Mouse (Mus musculus) adrenal gland, postnatal 25 days (tissue): ENCODE results near the gene Park7. TPM values are rescaled to one million over a fixed set of nuclear protein-coding genes. Genes with fewer than 3 reads are reported as not detected.
"Not testable (repeated sequence)": the region's sequence is repeated elsewhere in the genome, so short reads cannot be mapped to it uniquely, and the experiment has no call there.

Source experiments
- DNase-seq: peaks from one replicate; pipeline ENCODE4 v3.0.0; 2021; ENCODE audit warnings: mixed read lengths
- total RNA-seq: library from RNA; stranded (reverse); gene quantifications from 2 replicates; pipeline ENCODE4 v1.2.3, GENCODE M21; 2021

The Park7 gene
- total RNA-seq, 1 experiment from 2014 or later: 290 TPM

DNA sequence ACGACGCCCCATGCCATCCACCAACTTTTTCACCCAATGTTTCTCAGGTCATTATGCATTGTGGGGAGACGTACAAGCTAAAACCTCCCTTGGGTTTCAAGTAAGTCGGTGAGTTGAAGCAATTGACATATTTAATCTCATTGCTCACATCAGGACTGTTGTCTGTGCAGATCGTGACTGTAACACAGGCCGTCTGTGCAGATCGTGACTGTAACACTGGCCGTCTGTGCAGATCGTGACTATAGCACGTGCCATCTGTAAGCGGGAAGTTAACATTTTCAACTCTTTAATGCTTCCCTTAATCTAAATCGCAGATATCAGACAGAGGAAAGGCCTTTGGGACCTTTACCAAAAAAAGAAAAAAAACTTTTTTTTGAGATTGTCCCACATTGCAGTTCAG, 494 bp downstream of the Park7 start:
- DNase-seq: no peak

DNA sequence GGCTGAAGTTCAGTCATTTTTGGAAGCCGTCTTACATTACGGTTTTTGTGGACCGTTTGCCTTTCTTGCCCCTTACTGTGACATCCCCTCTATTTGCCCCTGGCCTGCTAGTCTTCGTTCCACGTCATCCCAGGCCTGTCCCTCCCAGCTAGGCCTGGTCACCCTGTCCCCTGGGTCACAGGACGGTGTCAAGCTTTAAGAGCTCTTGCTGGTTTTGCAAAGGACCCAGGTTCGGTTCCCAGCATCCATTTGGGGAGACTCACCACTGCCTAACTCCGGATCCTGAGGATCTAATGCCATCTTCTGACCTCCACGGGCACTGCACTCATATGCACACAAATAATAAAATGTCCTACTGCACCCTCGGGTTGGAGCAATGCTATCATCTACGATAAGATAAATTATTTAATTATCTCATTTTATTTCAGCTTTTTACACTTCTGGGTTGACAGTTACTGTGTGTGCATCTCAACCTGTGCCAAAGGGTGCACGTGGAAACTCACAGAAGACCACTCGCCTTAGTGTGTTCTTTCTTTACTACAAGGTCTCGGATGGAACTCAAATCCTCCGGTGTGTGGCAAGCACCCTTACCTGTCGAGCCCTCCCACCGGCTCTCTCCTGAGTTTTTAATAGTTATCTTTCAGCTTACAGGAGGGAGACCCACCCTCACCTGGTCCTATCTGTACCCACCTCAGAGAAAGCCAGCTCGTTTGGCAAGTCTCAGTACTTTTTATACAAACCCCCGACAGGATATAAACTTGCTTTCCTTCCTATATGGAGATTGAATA, 3.9 kb downstream of the Park7 start:
- DNase-seq: no peak

DNA sequence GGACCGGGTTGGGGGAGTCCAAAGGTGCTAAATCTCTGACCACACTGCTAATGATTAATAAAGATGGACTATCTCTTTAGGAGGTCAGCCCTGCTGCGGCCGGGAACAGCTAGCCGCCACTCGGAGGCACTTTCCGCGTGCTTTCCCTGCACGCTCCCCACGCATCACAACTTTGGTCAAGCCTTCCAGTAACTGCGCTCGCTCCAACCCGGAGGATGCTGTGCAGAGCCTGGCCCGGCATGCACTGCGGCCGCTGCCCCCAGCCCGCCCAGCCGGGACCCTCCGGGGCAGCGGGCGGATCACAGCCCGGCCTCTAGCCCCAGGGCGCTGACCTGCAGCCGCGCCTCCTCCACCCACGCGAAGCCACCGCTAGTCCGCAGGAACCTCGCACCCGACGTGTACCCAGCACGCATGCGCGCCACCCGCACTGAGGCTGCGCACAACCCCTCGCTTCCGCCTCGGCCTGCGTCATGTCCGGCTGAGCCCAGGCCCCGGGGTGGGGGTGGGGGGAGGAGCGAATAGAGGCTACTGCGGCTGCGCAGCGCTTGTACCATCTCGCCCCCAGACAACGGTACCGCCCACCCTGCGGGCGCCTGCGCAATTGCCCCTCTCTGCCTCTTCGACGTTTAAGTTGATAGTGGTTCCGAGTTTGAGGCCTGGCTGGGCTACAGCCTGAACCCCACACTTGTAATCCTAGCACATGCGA, 4.6 kb downstream of the Park7 start:
- peak; percentile 100 for DNase-seq

DNA sequence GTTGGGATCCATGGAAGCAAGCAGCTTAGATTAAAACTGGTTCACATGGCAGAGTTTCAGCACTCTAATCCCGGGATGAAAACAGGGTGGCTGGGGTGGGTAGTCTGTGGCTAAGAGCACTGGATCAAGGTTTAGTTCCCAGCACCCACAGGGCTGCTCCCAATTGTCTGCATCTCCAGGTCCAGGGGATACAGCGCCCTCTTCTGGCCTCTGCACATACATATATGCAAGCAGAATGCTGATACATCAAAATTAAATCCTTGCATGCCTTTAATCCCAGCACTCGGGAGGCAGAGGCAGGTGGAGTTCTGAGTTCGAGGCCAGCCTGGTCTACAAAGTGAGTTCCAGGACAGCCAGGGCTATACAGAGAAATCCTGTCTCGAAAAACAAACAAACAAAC, 5.7 kb downstream of the Park7 start:
- not testable (repeated sequence) for DNase-seq

DNA sequence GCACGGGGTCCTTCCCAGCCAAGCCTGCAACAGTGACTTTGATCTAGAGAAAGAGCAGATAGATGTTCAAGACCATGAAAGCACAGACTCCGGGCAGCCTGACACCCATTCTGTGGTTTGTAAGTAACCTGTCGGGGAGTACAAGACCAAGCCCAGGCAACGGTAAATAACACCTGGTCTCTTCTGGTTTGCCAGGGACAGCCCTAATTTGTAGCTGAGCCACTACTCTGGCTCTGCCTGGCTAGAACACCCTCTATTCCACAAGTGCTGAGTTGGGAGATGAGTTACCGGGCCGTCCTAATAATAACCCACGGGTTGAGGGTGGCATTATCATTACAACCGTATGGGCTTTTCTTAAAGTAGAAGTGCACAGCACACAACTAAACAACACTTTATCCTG, 7.1 kb downstream of the Park7 start:
- DNase-seq: no peak

DNA sequence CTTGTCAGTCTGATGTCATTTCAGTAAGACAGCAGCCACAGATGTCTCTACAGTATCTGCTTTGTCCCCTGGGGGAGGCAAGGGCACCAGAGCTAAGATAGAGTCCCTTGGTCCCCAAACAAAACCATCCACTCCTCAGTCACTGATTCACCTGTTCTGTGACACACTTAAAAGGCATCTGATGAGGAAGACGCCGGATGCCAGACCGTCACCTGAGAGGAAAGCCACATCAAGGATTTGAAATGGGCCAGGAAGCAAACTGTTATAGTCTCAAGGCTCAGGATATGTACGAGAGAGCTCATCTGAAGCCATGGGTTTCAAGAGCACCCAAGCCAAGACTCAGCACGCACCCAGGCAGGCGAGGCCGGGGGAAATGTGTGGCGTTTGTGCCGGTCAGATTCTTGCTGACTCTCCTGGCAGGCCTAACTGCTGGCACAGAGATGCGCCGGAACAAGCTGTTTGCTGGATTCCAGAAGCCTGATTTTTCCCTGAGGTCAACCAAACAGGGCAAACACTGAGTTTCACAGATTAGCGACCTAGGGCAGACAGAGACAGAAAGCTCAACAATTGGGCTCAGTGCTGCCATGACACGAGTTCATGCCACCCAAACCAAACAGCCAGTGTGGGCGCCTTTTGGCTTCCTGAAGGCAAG, 11.0 kb downstream of the Park7 start:
- DNase-seq: no peak

DNA sequence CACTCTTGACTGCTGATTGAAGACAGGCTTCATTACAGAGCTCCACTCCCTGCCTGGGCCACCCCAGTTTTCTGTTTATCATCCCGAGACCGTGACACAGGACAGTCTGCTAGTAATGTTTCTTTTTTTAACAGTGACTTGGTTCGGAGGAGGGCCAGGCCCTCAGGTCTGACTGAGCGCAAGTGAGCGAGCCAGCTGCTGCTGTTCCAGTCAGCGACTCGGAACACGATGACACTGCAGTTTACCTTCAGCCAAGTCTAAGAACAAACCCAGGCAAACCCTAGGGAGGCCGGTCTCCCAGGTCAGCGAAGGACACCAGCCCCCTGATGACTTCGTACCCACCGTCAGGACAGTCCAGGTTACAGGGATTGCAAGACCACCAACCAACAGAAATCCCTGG, 12.2 kb downstream of the Park7 start:
- no peak for DNase-seq

DNA sequence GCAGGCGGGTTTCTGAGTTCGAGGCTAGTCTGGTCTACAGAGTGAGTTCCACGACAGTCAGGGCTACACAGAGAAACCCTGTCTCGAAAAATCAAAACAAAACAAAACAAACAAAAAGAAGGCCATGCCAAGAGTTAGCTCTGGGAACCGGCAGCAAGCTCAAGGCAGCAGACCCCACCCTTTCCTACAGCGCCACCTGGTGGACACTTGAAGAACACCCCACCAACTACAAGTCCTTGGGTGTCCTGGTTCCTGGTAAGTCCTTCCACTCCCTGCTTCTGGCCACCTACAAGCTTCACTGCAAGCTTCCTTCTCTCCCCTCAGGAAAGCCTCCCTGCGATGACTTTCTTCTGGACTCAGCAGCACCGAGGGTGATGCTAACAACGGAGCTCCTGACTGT, 12.6 kb downstream of the Park7 start:
- DNase-seq: peak; percentile 83

DNA sequence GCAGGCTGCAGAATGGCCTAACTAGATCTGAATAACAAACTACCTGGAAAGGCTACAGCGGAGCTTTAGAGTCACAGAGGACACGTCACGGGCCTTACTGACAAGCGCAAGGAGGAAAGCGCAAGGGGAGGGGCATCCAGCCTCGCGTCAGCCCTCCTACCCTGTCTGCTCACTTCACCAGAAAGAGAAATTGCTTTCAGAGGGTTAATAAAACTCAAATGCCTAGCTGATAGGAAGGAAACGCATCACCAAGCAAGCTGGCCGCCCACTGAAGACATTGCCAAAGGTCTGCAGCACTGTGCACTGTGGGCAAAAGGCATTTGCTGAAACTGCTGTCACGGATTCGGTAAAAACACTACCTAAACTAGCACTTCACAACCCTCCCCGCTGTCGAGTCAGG, 13.8 kb downstream of the Park7 start:
- DNase-seq: no peak

DNA sequence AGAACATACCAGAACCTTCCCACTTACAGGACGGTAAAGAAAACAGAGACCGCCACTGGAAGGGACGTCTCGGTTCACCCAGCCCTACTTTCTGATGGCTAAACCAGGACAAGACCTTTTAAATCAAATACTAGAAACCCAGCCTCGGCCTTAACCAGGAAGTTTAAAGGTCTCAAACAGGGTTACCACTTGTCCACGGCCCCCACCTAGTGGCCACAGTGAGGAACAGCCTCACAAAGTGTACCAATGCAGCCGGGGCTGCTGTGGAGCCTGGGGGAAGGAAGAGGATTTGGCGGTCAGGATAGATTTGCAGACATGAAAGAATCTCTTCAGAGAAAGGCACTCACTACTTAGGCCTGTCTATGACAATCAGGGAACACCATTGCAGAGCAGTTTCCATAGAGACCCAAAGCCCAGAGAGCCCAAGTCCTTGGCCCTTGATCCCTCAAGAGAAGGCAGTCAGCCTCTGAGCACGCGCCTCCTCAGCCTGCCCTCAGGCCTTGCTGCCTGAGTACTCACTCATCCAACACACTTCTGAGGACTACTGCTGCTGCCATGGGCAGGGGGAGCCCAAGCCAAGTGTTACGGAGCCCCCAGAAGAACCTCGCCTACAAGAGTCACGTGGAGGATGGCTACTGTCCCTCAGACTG, 15.4 kb downstream of the Park7 start:
- peak; percentile 83 for DNase-seq

DNA sequence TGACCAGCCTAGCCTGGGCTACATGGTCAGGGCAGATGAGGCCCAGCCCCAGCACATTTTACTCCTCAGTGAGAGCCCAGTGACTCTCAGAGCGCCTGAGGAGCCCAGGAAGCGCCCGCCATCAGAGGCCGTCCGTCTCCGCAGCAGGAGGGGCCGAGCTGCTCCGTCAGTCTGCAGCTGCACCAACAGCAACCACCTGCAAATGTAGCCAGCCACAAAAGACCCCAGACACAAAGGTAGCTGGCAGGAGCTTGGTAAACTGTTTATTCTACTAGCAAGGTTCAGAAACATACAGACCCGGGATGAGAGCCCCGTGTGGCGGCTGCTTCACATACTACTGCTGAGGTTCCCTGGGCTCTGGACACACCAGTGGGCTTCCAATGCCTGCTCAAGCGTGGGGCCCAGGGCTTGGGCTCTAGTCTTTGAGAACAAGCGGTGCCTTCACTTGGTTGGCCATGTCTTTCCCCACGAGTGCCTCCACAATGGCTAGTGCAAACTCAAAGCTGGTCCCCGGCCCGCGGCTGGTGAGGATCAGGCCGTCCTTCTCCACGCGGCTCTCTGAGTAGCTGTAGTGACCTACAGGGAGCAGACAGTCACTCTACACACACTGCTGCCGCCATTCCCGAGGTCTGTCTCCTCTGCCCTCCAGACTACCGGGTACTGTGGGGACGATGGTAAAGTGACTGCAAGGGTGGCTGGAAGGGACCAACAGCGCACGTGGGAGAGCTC, 17.2 kb downstream of the Park7 start:
- no peak for DNase-seq

DNA sequence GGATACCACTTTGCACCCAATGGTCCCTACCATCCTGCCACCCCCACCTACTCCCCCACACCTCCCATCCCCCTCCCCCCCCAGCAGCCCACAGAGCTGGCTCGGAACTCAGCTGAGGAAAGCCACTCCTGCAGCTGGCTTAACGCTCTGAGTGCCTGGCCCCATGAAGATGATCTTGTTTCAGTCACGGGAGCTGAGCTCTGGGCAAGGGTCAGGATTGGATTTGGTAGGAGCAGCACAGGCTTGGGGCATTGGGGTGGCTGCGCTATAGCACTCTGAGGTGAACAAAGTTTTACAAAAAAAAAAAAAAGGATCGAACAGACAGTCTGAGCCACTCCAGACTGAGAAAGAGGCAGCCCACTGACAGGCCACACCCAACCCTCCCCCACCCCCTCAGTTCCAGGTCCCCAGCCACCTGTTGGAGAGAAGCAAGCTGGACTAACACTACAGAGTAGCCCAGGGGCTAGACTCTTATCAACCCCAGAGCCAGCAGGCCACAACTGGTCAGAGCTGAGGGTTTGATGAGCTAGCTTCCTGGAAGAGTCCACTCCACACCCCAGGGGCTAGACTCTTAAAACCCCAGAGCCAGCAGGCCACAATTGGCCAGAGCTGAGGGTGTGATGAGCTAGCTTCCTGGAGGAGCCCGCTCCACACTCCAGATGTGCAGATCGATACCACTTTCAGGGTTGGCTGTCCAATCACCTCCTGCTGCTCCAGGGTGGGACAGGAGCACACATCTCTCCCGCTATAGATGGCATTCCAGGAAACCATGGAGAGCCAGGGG, 19.3 kb downstream of the Park7 start:
- DNase-seq: no peak

DNA sequence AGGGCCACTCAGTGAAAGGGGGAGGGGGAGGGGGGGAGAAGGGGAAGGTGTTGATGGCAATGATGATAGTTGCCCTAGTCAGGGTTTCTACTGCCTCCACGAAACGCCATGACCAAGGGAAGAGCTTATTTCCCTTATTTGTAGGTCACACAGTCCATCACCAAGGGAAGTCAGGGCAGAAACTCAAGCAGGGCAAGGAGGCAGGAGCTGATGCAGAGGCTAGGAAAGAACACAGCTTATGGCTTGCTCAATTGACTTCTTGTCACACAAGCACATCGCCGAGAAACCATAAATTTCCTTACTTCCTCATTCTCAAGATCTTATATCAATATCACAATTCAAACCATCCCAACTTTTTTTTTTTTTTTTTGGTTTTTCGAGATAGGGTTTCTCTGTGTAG, 22.9 kb downstream of the Park7 start:
- DNase-seq: no peak

DNA sequence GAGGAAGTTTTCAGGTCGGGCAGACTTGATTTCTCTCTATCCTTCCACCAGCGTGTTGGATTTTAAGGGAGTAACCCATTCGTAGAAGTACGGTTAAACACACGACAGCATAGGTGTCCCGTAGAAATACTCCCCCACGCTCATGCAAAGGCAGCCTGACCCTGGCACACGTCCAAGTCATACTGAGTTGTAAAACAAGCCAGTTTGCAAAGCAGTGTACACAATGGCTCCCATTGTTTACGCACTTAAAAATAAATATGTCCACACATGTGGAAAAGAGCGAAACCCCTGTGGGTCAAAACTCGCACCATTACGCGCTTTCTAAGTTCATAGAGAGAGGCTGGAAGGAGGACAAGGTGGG, 24.3 kb downstream of the Park7 start:
- no peak for DNase-seq

DNA sequence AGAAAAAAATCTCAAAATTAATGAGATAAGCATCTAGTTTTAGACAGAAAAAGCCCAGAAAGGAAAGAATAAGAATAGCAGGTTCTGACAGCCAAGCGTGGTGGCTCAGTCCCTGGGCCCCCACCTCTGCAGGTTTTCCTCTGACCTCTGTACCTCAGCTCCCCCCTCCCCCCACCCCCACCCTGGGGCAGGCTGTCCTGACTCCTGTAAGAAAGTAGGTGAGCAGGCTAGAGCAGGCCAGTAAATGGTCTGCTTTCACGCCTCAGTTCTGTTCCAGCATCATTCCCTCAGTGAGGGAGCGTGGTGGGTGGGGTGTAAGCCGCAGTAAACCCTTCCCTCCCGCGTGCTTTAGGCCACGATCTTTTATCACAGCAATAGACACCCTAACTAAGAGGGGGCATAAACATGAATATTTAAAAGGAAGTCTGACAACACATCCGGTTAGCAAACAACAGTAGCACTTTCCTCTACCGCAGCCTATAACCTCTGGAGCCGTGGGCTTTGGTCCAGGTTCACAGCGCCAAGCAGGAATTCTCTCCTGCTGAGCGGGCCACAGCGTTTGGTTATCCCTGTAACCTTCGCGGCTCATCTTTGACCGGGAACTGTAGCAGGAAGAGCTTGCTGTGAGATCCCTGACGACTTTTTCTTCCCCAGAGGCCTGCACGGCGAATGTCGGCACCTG, 24.8 kb downstream of the Park7 start:
- no peak for DNase-seq

DNA sequence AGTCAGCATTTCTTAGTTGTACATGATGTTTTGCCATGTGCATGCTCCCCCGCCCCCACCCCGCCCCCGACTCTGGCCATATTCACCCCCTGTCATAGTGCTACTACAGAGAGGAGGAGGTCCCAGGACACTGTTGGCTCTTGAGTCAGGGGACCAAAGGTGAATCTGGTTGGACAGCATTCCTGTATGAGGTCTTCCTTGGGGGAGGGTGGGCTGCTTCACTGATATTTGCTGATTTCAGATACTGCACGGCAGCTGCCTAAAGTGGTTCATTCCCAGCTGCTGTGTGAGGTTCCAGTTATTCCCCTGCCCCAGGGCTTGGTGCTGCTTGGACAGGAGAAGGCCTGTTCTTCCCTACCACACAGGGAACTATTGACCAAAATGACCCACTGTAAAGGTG, 25.7 kb downstream of the Park7 start:
- no peak for DNase-seq

DNA sequence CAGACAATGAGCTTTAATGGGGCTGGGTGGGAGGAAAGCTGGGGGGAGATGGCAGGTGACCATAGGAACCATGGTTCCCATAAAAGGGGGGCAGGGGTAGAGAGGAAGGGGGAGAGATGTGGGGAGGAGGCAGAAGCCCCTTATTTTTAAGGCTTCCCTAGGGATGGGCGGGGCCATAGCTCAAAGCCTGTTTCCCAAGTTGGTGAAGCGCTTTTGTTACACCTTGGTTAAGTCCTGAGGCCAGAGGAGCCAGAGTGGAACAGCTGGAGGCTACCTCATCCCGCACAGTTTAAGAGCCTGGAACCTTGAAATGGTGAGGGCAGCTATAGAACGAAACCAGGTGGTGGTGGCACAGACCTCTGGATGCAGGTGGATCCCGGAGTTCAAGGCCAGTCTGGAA, 26.3 kb downstream of the Park7 start:
- no peak for DNase-seq

DNA sequence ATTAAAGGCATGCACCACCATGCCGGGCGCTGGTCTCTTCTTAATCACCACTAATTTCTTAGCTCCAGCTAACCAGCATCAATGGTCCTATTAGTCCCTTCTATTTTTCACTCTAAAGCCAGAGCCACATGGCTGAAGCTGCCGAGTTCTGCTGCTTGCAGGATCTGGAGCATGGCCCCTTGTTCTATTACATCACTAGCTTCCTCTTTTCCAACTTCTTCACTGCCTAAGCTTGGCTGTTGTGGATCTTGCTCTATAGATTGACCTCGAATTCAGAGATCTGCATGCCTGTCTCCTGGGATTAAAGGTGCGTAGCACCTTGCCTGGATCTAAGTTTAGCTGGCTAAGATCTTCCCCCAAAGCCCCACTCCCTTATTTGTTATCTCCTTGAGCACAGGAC, 31.6 kb downstream of the Park7 start:
- no peak for DNase-seq

DNA sequence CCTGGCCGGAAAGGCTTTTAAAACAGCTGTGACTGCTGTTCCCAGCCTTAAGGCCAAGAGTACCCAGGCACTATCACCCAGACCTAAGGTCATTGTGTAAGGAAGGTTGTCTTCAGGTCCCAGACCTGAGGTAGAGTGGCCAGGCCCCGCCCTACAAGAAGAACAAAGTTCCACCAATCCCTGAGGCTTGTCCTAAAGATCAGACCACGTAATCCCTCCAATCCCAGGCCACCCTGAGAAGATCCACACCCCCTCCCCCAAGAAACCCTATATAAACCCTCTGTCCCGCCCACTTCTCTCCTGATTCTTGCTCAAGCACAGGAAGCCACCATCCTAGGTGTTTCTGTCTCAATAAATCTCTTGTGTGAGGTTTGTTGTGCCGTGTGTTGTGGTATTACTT, 33.9 kb downstream of the Park7 start:
- no peak for DNase-seq

DNA sequence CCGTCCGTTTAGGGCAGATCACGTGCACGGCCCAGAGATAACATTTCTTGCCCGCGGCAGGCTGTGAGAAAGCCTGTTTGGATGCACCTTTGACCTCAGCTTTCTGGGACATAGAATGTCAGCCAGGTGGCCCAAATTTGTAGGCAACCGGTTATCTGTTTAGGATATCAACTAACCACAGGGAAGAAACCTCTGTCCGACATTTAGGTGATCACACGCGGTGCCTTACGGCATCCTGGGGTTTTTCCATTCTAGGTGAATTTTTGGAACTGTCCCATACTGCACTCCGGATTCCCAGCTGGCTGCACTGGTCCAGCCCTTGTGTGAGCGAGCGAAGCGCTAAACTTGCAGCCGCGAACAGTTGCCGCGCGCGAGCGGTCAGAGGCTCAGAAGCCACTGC, 34.6 kb downstream of the Park7 start:
- no peak for DNase-seq

DNA sequence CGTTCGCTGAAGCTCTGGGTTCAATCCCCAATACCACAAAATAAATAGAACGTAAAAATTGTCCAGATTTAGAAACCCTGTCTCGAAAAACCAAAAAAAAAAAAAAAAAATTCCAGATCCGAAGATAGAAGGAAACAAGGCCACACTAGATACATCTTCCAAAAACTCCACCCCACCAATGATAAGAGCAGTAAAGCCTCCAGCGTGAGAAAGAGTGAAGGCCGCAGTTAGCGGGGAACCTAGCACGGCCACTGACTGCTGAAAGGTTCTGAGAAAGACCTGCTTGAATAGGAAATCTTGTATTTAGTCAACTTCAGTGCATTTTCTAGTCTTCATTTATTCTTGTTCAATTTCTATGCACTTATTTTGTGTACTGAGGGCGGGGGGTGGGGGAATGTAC, 38.8 kb downstream of the Park7 start:
- no peak for DNase-seq
